Mouse (Mus musculus) 3T3-L1 (cell line): Measurements from ENCODE around the gene Gls2.
"Not testable (repeated sequence)": the region's sequence is repeated elsewhere in the genome, so short reads cannot be mapped to it uniquely, and the experiment has no call there.

Source experiments
- DNase-seq: peaks from one replicate; pipeline ENCODE4 v3.0.0-alpha.2; 2015; ENCODE audit warnings: low read depth, low spot score

Gene Gls2

DNA sequence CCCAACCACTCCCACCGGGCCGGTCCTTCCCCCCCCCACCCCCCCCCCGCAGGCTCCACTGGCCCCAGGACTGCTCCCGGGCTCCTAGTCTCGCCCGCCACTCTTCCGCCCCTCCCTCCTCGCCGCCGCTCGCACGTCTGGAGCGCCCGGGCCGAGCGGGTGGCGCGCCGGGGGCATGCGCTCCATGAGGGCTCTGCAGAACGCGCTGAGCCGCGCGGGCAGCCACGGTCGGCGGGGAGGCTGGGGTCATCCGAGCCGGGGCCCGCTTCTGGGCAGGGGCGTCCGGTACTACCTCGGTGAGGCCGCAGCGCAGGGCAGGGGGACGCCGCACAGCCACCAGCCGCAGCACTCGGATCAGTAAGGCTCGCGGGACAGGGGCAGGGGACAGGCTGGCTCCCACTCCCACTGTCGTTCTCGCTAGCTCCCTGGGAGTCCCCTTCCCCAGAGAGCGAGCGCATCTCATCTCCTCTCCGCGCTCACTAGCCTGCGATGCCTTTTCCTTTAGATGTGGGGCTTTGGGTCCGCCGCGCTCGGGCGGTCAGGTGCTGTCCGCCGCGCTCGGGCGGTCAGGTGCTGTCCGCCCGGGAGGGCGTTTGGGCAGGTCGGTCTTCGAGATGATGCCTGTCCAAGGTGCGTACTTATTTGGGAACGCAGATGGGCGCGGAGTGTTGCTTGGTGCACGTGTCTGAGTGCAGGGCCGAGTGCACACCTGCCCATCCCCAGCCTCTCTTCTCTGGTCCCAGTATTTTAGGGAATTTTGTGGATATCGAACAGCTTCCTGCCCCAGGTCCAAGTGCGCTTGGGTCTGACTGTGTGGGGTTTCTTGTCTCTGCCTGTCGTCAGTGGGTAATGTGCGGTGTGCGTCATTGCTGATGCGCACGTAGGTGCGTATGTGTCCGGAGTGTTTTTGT is 549 bp downstream of the Gls2 start:
- DNase-seq: no peak

- DNase-seq: no peak
These were observed 7.6 kb downstream of the Gls2 start for GRCm38 (mm10) chr10:128201856-128202255.

GRCm38 (mm10) chr10:128204941-128205340 is 10.7 kb downstream of the Gls2 start:
- no peak for DNase-seq

- peak; percentile 60 for DNase-seq
These were observed 14.1 kb downstream of the Gls2 start for GRCm38 (mm10) chr10:128208326-128208725.

GRCm38 (mm10) chr10:128209311-128210009 is 15.2 kb downstream of the Gls2 start:
- DNase-seq: no peak

DNA sequence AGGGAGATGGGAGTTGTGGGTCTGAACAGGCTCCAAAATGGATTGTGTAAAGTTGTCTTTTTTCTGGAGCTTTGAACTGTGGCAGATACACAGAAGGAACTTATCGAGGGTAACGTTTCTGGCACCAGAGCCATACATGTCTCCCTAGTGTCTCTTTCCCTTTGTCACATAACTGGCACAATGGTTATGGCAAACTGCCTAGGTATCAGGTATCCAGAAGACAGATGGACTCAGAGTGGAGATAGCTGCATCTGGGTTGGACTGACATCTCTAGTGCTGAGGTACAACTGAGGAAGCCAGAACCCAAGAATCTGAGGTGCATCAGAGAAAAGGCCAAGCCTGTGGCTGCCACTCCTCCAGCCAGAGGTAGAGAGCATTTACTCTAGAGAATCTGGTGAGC is 15.9 kb downstream of the Gls2 start:
- DNase-seq: no peak

DNA sequence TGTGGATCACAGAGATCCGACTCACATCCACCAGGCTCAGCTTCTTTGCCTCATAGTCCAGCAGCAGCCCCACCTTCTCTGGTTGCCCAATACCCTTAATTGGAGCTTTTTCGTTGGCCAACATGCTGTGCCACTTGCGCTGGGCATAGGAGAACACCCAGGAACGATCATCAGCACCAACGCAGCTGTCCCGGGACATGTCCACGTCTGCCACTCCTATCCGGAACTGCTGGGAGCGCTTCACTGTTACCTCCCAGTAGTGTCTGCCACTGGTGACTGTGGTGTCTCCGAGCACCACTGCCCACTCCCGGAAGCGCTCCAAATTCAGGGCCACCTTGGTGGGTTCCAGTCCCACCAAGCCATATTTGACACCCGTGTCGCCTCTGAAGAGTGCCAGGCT is 16.7 kb downstream of the Gls2 start:
- peak; percentile 34 for DNase-seq

DNA sequence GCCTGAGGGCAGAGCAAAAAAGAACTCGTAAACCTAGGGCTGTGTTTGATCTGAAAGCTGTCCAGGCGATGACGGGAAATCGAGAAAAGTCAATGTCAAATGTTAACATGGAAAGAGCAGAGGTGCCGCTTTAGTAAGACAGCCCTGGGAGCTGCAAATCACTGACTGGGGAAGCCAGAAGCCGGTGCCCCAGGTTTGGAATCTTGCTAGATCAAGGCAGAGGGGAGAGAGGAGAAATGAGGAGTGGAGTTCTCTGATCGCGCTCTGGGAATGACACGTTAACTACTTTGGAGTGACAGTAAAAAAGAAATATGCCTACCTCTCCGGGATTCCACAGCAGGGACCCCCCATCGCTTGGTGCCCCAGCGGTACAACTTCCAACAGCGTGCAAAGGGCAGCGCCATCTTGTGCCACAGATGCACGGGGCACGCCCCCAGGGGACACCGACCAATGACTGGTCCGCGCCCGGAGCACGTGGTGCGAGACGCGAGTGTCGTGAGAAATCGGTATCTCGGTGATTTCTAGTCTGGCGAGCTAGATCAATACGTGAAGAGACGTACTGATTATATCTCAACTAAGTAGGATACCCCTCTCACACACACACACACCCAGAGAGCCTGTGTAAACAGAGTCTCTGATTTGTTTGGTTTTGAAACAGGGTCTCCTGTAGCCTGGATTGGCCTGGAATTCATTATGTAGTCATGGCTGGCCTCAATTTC is 17.3 kb downstream of the Gls2 start, which contains the start of gene Spryd4:
Gene Spryd4 (minus strand): TSS at position 418 of the 719 bp plus-strand sequence.
- DNase-seq: peak; percentile 89

DNA sequence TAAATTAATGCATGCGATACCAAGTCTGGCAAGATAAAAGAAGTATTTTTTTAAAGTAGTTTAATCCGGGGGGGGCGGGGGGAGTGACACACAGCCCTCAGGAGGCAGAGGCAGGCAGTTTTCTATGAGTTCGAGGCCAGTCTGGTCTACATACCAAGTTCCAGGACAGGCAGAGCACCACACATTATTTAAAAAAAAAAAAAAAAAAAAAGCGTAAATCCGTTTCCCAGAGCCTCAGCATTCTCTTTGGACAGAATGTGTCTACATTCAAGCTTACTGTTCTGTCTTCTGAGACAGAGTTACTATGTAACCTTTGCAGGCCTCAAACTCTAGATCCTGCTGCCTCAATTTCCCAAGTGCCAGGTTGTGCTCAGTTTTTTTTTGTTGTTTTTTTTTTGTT is 17.9 kb downstream of the Gls2 start:
- no peak for DNase-seq

DNA sequence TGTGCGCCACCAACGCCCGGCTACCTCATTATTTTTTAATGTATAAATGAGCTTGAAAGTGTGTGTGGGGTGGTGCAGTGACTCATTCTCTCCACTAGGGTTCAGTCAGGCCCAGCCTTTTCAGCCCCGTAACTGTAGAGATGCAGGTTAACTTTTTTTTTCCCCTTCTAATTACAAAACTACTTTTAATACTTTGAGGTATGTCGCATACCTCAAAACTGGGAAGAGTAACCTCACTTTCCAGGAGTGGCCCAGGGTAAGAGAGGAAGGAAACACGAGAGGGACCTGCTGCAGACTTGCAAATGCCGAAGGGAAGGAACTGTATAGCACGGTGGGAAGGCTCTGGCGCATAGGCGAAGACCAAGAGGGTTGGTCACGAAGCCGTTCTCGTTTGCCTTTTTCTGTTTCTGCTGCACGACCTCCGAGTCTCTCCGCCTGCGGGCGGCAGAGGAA is 18.6 kb downstream of the Gls2 start:
- DNase-seq: peak; percentile 69

GRCm38 (mm10) chr10:128214112-128214511 is 19.9 kb downstream of the Gls2 start:
- DNase-seq: not testable (repeated sequence)

- no peak for DNase-seq
These were observed 20.7 kb downstream of the Gls2 start for GRCm38 (mm10) chr10:128214981-128215380.

DNA sequence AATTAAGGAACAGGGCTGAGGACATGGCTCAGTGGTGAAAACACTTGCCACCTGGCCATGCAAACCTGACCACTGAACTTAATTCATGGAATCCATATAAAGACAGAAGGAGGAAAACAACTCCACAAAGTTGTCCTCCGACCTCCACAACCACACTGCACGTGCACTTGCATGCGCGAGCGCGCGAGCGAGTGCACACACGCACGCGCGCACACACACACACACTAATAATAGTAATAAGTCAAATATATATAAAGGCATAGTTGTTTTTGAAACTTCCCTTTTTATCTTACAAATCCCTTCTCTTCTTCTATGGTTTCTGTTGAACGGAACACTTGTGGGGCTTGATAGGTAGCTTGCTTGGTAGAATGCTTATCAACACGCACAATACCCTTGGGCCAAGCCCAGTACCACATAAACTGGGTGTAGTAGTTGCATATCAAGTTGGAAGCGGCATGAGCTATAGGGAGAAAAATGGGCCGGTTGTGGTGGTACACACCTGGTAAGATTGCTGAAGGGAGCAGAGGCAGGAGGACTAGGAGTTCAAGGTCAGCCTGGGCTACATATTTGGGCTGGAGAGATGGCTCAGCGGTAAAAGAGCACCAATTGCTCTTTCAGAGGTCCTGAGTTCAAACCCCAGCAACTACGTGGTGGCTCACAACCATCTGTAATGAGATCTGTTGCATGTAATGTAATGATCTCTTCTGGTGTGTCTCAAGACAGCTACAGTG is 24.3 kb downstream of the Gls2 start:
- no peak for DNase-seq

DNA sequence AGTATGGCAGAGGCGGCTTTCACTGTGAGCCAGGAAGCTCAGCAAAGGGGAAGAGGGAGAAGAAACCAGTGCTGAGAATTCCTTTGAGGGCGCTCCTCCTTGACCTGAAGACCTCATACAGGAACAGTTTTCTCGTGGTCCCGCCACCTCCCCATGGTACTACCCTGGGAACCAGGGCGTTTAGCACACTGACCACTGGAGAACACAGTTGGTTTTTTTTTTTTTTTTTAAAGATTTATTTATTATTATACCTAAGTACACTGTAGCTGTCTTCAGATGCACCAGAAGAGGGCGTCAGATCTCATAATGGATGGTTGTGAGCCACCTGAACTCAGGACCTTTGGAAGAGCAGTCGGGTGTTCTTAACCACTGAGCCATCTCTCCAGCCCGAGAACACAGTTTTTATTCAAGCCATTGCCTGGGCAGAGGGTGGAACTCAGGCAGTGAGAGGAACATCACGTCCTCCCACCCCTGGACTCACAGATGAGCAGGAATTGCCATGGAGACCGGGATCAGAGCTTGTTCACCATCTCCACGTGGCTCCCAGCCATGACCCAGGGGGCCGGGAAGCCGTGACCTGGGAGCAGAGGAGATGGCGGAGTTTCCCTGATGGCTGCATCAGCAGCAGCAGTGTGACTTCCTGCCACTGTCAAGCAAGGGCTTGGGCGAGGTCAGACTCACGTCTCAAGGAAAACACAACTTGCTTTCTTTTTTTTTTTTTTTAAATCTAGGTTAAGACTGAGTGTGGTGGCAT is 27.5 kb downstream of the Gls2 start:
- no peak for DNase-seq

DNA sequence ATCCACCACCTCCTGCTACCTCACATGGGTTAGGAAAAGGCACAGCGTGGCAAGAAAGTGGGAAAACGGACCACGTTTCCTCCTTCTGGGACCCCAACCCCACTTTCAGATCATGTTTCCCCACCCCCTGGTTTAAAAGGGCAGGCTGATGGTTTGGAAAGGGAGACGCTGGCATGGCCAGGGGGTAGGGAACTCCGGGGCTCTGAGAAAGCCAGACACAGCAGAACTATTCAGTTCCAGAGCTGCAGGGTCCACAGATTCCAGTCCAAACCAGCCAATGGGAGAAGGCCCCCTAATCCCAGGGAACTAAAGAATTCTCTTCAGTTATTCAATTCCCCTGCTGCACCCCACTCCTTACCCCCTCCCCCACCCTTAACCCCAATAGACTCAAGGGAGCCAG is 30.8 kb downstream of the Gls2 start:
- no peak for DNase-seq

DNA sequence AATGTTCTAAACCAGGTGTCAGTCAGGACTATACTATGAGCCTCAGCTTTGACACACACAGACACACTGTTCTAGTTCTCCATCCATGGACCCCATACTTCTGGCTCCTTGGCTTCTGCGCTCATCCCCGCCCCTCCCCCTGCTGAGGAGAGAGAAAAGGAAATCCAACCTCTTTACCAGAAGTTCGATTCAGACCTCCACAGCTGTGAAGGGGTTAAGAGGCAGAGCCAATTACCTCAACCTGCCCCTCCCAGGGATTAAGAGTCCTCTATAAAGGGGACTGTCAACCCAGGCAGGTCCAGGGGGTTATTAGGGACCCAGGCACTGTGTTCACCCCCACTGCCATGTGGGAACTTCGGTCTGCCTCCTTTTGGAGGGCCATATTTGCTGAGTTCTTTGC is 31.3 kb downstream of the Gls2 start, which contains the start of gene Mip:
Gene Mip (plus strand): TSS at position 301 of the 400 bp plus-strand sequence.
- DNase-seq: no peak

DNA sequence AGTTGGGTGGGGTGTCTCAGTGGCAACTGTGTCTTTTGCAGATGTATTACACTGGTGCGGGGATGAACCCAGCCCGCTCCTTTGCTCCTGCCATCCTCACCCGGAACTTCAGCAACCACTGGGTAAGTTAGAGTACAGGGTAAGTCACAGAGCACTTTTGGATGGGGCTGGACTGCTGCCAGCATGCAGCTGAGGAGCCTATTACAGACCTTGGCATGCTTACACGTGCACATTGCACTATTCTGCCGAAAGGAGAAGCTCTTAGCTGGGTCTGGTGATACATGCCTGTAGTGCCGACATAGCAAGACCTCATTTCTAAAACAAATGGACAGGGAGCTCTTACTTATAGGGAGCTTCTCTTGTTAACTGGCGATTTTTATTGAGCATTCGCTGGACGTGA is 33.3 kb downstream of the Gls2 start:
- no peak for DNase-seq

DNA sequence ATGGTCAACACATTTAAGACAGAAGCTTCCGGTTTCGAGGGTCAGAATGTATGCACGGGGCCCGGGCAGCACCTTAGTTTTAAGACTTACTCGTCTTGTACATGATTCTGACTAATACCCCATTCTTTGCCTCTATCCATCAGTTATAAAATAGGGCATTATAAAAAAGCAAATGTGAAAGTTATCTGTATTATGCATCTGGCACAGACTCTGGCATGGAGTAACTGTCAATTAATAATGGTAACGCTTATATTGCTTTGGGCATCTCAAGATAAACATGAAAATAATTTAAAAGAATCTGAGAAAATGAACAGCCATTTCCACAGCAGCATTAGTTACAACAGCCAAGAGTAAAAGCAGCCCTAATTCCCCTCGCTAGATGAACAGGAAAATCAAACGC is 33.8 kb downstream of the Gls2 start:
- DNase-seq: no peak

DNA sequence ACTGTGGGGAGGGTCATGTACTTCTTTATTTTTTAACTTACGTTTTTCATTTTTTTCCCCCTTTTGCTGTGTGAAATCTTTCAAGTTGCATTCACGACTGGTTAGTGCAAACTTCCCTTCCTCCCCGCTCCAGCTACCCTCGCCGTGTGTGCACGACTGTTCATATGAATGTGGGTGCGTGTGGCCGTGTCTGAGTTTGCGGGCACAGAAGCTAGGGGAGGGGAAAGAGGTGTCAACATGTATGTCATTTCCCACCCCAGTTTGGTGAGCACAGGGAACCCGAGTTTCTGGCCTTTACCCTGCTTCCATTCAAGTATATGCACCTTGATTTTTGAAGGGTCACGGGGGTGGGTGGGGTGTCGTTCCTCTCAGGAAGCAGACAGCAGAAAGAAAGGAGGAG is 36.3 kb downstream of the Gls2 start:
- DNase-seq: no peak

- DNase-seq: no peak
These were observed 36.9 kb downstream of the Gls2 start for GRCm38 (mm10) chr10:128231146-128231545.
